Mouse (Mus musculus) right cerebral cortex, postnatal 14 days (tissue): ENCODE measurements around the gene Aimp1.

Source experiments
- DNase-seq: peaks from one replicate; pipeline ENCODE4 v3.0.0; 2022

Gene Aimp1

GRCm38 (mm10) chr3:132684231-132684928, at the start of gene Aimp1:
Aimp1 (minus strand) TSS chr3:132684370.
- no peak for DNase-seq

GRCm38 (mm10) chr3:132724326-132724725, 40.2 kb upstream of the Aimp1 start:
- no peak for DNase-seq

- DNase-seq, result no peak
Observed at GRCm38 (mm10) chr3:132717316-132717715, 33.1 kb upstream of the Aimp1 start.

GRCm38 (mm10) chr3:132713913-132714312, 29.7 kb upstream of the Aimp1 start:
- DNase-seq, result no peak

GRCm38 (mm10) chr3:132706977-132707376, 22.8 kb upstream of the Aimp1 start:
- no peak for DNase-seq

- DNase-seq, result no peak
Observed at GRCm38 (mm10) chr3:132704216-132704615, 20.0 kb upstream of the Aimp1 start.

- no peak for DNase-seq
Observed at GRCm38 (mm10) chr3:132701368-132701767, 17.2 kb upstream of the Aimp1 start.

- peak; percentile 93 for DNase-seq
Observed at GRCm38 (mm10) chr3:132683447-132684230, 531 bp downstream of the Aimp1 start, which contains the start of gene Tbck. Tbck (plus strand) TSS chr3:132684144.

GRCm38 (mm10) chr3:132677494-132677893, 6.7 kb downstream of the Aimp1 start:
- no peak for DNase-seq

GRCm38 (mm10) chr3:132655955-132656354, 28.2 kb downstream of the Aimp1 start:
- no peak for DNase-seq

- DNase-seq, result no peak
Observed at GRCm38 (mm10) chr3:132653959-132654358, 30.2 kb downstream of the Aimp1 start.

- DNase-seq, result peak; percentile 9
Observed at GRCm38 (mm10) chr3:132651776-132652175, 32.4 kb downstream of the Aimp1 start.

- DNase-seq, result no peak
Observed at GRCm38 (mm10) chr3:132650191-132650590, 34.0 kb downstream of the Aimp1 start.

GRCm38 (mm10) chr3:132649368-132649767, 34.8 kb downstream of the Aimp1 start:
- DNase-seq, result no peak

GRCm38 (mm10) chr3:132646814-132647213, 37.4 kb downstream of the Aimp1 start:
- no peak for DNase-seq

- DNase-seq, result no peak
Observed at GRCm38 (mm10) chr3:132644071-132644470, 40.1 kb downstream of the Aimp1 start.

GRCm38 (mm10) chr3:132637080-132637479, 47.1 kb downstream of the Aimp1 start:
- no peak for DNase-seq

- DNase-seq, result no peak
Observed at GRCm38 (mm10) chr3:132633261-132633660, 50.9 kb downstream of the Aimp1 start.

GRCm38 (mm10) chr3:132629601-132630239, 54.5 kb downstream of the Aimp1 start, which contains the start of gene Gimd1:
Gimd1 (plus strand) TSS chr3:132629820.
- no peak for DNase-seq

GRCm38 (mm10) chr3:132628741-132629140, 55.4 kb downstream of the Aimp1 start:
- peak; percentile 34 for DNase-seq
